26 mouse cellular contexts compared by ENCODE assay signal in genomic region chr9:60843415-60844076, GRCm38 (mm10). TPM values are rescaled to one million over a fixed set of nuclear protein-coding genes. Genes with fewer than 3 reads are reported as not detected.
DNase-seq lines count a peak whose midpoint lies in the region; ATAC-seq and TF ChIP-seq lines count a peak whose summit lies in the region.
"Had no signal": no experiment of that assay in that cellular context is flagged by ENCODE, and none has a peak within 500 bp of the region (broad histone marks: within the 10 kb centered on the region; RNA-seq: fewer than 3 reads in every experiment).

No protein-coding gene starts in this region.

- no peaks in the 10 kb centered on the region for H3K36me3 ChIP-seq in heart, embryonic 11.5 days (ENCODE audit: control insufficient read depth, insufficient read depth, low read length)
- 0 out of 2 replicates have a peak, but pooled peaks cover 2% of the 10 kb centered on the region for H3K36me3 ChIP-seq in heart, embryonic 16.5 days (ENCODE audit: control insufficient read depth, insufficient read depth)
- no peaks in the 10 kb centered on the region for H3K36me3 ChIP-seq in myocyte (ENCODE audit: control insufficient read depth, insufficient read depth)
- H3K36me3 ChIP-seq in forebrain, postnatal 0 days (ENCODE audit: insufficient read depth) = no peaks in the 10 kb centered on the region
- H3K36me3 ChIP-seq: embryonic facial prominence, embryonic 12.5 days; liver, embryonic 15.5 days; lung, embryonic 15.5 days; neural tube, embryonic 12.5 days had no signal

- H3K4me2 ChIP-seq in heart, embryonic 11.5 days = peak overlapping the region; percentile 25
- H3K4me2 ChIP-seq in heart, embryonic 16.5 days (ENCODE audit: low read depth, low read length) = peak overlapping the region; percentile 6; the same call in 1 of the 2 replicates
- H3K4me2 ChIP-seq in myocyte (ENCODE audit: low read depth) = peak overlapping the region; percentile 10
- H3K4me2 ChIP-seq in forebrain, postnatal 0 days (ENCODE audit: low read depth) = no peak overlapping the region
- H3K4me2 ChIP-seq: embryonic facial prominence, embryonic 12.5 days; kidney, embryonic 15.5 days; limb, embryonic 13.5 days; liver, embryonic 15.5 days; lung, embryonic 15.5 days; midbrain, embryonic 11.5 days; neural tube, embryonic 12.5 days had no signal

- peak overlapping the region; percentile 41; the same call in 1 of the 2 replicates for H3K27ac ChIP-seq in heart, embryonic 11.5 days (ENCODE audit: low read depth, low read length)
- peak overlapping the region; percentile 76 for H3K27ac ChIP-seq in heart, embryonic 16.5 days (ENCODE audit: low read length)
- peak overlapping the region; percentile 27; the same call in 1 of the 2 replicates for H3K27ac ChIP-seq in brown adipose tissue, adult 24 weeks (replicated peaks; ENCODE audit: low read depth, low read length)
- H3K27ac ChIP-seq in forebrain, postnatal 0 days (ENCODE audit: low read depth, low read length) = no peak overlapping the region
- H3K27ac ChIP-seq: embryonic facial prominence, embryonic 12.5 days; kidney, embryonic 15.5 days; limb, embryonic 13.5 days; liver, embryonic 15.5 days; lung, embryonic 15.5 days; neural tube, embryonic 12.5 days had no signal

- H3K4me1 ChIP-seq in heart, embryonic 11.5 days (ENCODE audit: control insufficient read depth, insufficient read depth, low read length) = peaks cover 13% of the 10 kb centered on the region
- H3K4me1 ChIP-seq in heart, embryonic 16.5 days (ENCODE audit: control insufficient read depth, insufficient read depth, low read length) = peaks cover 29% of the 10 kb centered on the region
- H3K4me1 ChIP-seq in brown adipose tissue, adult 24 weeks (ENCODE audit: control insufficient read depth, insufficient read depth, insufficient read length, low read length) = peaks cover 24% of the 10 kb centered on the region
- no peaks in the 10 kb centered on the region for H3K4me1 ChIP-seq in forebrain, postnatal 0 days (ENCODE audit: insufficient read depth)
- H3K4me1 ChIP-seq: liver, embryonic 15.5 days had no signal

- H3K79me2 ChIP-seq in myocyte (ENCODE audit: control insufficient read depth, insufficient read depth) = no peaks in the 10 kb centered on the region

- no peak overlapping the region for H3K4me3 ChIP-seq in heart, embryonic 11.5 days (ENCODE audit: low read depth, low read length)
- H3K4me3 ChIP-seq in heart, embryonic 16.5 days (ENCODE audit: low read length) = no peak overlapping the region
- H3K4me3 ChIP-seq in brown adipose tissue, adult 24 weeks (ENCODE audit: insufficient read depth, low read depth, low read length) = no peak overlapping the region
- no peak overlapping the region for H3K4me3 ChIP-seq in myocyte
- no peak overlapping the region for H3K4me3 ChIP-seq in forebrain, postnatal 0 days (ENCODE audit: low read depth, low read length)
- H3K4me3 ChIP-seq: embryonic facial prominence, embryonic 12.5 days; kidney, embryonic 15.5 days; limb, embryonic 13.5 days; liver, embryonic 15.5 days; lung, embryonic 15.5 days; neural tube, embryonic 12.5 days had no signal

- no peak overlapping the region for H3K9ac ChIP-seq in heart, embryonic 11.5 days (ENCODE audit: low read depth, low read length)
- H3K9ac ChIP-seq in heart, embryonic 16.5 days (ENCODE audit: low read length) = no peak overlapping the region
- H3K9ac ChIP-seq in forebrain, postnatal 0 days = no peak overlapping the region
- H3K9ac ChIP-seq: embryonic facial prominence, embryonic 12.5 days; kidney, embryonic 15.5 days; limb, embryonic 13.5 days; liver, embryonic 15.5 days; lung, embryonic 15.5 days; neural tube, embryonic 12.5 days had no signal

- TF ChIP-seq POLR2A in myocyte (IDR thresholded peaks at IDR 0.05; ENCODE audit: insufficient read length, low read depth) = no peak

- H3K27me3 ChIP-seq in heart, embryonic 11.5 days (ENCODE audit: control insufficient read depth, insufficient read depth, low read length) = no peaks in the 10 kb centered on the region
- no peaks in the 10 kb centered on the region for H3K27me3 ChIP-seq in heart, embryonic 16.5 days (ENCODE audit: control insufficient read depth, insufficient read depth, low read length)
- no peaks in the 10 kb centered on the region for H3K27me3 ChIP-seq in myocyte (ENCODE audit: control insufficient read depth, insufficient read depth, insufficient read length)
- no peaks in the 10 kb centered on the region for H3K27me3 ChIP-seq in forebrain, postnatal 0 days (ENCODE audit: insufficient read depth, low read length)
- H3K27me3 ChIP-seq: embryonic facial prominence, embryonic 12.5 days; kidney, embryonic 15.5 days; limb, embryonic 13.5 days; liver, embryonic 15.5 days; lung, embryonic 15.5 days; neural tube, embryonic 12.5 days had no signal

- H3ac ChIP-seq in myocyte (ENCODE audit: control insufficient read depth, insufficient read length) = no peak overlapping the region

- WGBS in heart, embryonic 11.5 days (ENCODE audit: insufficient replicate concordance) = 58% methylated on average over 6 of the region's 6 CpGs
- 46% methylated on average over 6 of the region's 6 CpGs for WGBS in heart, embryonic 16.5 days
- WGBS in forebrain, postnatal 0 days = 79% methylated on average over 6 of the region's 6 CpGs

- no peak for DNase-seq in heart, adult 9 months (ENCODE audit: low spot score in 2 of 2)
- DNase-seq in heart, adult 8-10 months (ENCODE audit: low spot score) = no peak
- no peak for DNase-seq in forebrain, postnatal 0 days
- DNase-seq: adrenal gland, postnatal 14 days; cerebellum, adult 11-12 months; cerebellum, adult 9-11 months; embryo, embryonic 11 days; kidney, adult 18-20 months; kidney, postnatal 25 days; lung, postnatal 36 days; thymus, postnatal 4 days had no signal

- no peaks in the 10 kb centered on the region for H3K9me3 ChIP-seq in heart, embryonic 11.5 days (replicated peaks; ENCODE audit: control insufficient read depth, low read length)
- no peaks in the 10 kb centered on the region for H3K9me3 ChIP-seq in heart, embryonic 16.5 days (replicated peaks; ENCODE audit: control insufficient read depth, low read length)
- no peaks in the 10 kb centered on the region for H3K9me3 ChIP-seq in forebrain, postnatal 0 days (ENCODE audit: low read length)
- H3K9me3 ChIP-seq: embryonic facial prominence, embryonic 12.5 days; kidney, embryonic 15.5 days; limb, embryonic 13.5 days; liver, embryonic 15.5 days; lung, embryonic 15.5 days; neural tube, embryonic 12.5 days had no signal

- no peak for TF ChIP-seq CTCF in forebrain, postnatal 0 days (IDR thresholded peaks at IDR 0.05; ENCODE audit: low read depth)

- ATAC-seq in heart, embryonic 11.5 days (replicated peaks; ENCODE audit: insufficient number of reproducible peaks, low FRiP score, low TSS enrichment) = no peak
- ATAC-seq in heart, embryonic 16.5 days (replicated peaks; ENCODE audit: extremely low read depth, insufficient read depth, low FRiP score) = peak; percentile 82
- ATAC-seq in forebrain, postnatal 0 days = no peak
- ATAC-seq: CD4-positive, CD25-positive, alpha-beta regulatory T cell, adult 4 months; forebrain, embryonic 14.5 days; hindbrain, embryonic 16.5 days; midbrain, embryonic 16.5 days had no signal

TF ChIP-seq in myocyte, 11 proteins besides CTCF, POLR2A, EP300 and RAD21:
- no peak for TF ChIP-seq POLR2AphosphoS2 (IDR thresholded peaks at IDR 0.05; ENCODE audit: insufficient read length, low read depth)
- TF ChIP-seq CEBPB (IDR thresholded peaks at IDR 0.05; ENCODE audit: insufficient read depth, poor library complexity, severe bottlenecking) = no peak
- TF ChIP-seq MYOD1 (IDR thresholded peaks at IDR 0.05; ENCODE audit: control insufficient read depth in 1 of 3, insufficient read length in 2 of 3, low read depth in 2 of 3) = no peak

RNA-seq across cellular contexts. Expression of gene Uaca, which starts 49.2 kb away (rescaled TPM):
- 19.2 and 26.8 TPM in 2 replicates for polyA plus RNA-seq in heart, embryonic 11.5 days (2014; fragmentation: Nextera tagmentation; extraction: Ambion mirVana)
- polyA plus RNA-seq in heart, embryonic 16.5 days (2015; fragmentation: Nextera tagmentation; extraction: Ambion mirVana) = 28.8 and 29.6 TPM in 2 replicates
- 10 to 100 TPM; 47.1 to 58.4 (median 50.7) TPM for total RNA-seq in heart, adult 8-10 months (2022)
- polyA plus RNA-seq in brown adipose tissue, adult 24 weeks (2012; ENCODE audit: insufficient read depth, insufficient read length, missing spikeins) = 11.8 and 13.8 TPM in 2 replicates
- polyA plus RNA-seq in myocyte (2012; fragmentation: generic; extraction: Trizol) = 7.4 TPM
- 6.2 and 8.9 TPM in 2 replicates for total RNA-seq in forebrain, postnatal 0 days (2014; rRNA removed)
- polyA plus RNA-seq in forebrain, postnatal 0 days (2015; fragmentation: Nextera tagmentation; extraction: Ambion mirVana) = 8.8 and 10.2 TPM in 2 replicates
- polyA plus RNA-seq: CD4-positive, CD25-positive, alpha-beta regulatory T cell, adult 4 months had no signal
